21 mouse cellular contexts compared by ENCODE assay signal in the genomic region with DNA sequence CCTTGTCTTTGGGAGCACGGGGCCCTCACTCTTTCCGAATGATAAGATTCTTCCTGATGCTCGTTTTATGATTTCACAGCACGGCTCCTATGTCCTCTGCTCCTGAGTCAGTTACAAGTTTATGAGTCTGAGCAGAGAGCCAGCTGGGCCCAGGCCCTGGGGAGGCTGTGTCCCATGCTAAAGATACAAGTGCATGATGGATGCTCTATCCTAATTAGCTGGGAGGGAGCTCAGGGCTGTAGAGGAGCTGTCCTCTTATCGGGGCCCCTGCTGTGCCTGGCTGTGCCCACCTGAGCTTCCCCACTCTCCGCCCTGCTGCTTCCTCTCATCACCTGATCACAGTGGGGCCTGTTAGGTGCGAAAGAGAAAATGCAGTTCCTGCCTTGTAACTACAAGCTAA.
DNase-seq lines count a peak whose midpoint lies in the region; ATAC-seq and TF ChIP-seq lines count a peak whose summit lies in the region.
"Had no signal": no experiment of that assay in that cellular context is flagged by ENCODE, and none has a peak within 500 bp of the region (broad histone marks: within the 10 kb centered on the region; RNA-seq: fewer than 3 reads in every experiment).

No protein-coding gene starts in this region.

- no peak overlapping the region for H3K27ac ChIP-seq in heart, embryonic 10.5 days
- peak overlapping the region; percentile 58; the same call in 1 of the 2 replicates for H3K27ac ChIP-seq in midbrain, embryonic 10.5 days (replicated peaks)
- H3K27ac ChIP-seq in midbrain, embryonic 11.5 days (ENCODE audit: low read depth, low read length): no peak overlapping the region
- H3K27ac ChIP-seq in hindbrain, embryonic 14.5 days: peak overlapping the region; percentile 43; the same call in 1 of the 2 replicates
- H3K27ac ChIP-seq: heart, embryonic 15.5 days; limb, embryonic 13.5 days; liver, embryonic 12.5 days had no signal

- no peak overlapping the region for H3K4me2 ChIP-seq in midbrain, embryonic 11.5 days
- no peak overlapping the region for H3K4me2 ChIP-seq in hindbrain, embryonic 14.5 days (replicated peaks)
- H3K4me2 ChIP-seq: heart, embryonic 15.5 days; limb, embryonic 13.5 days; liver, embryonic 12.5 days had no signal

- peaks cover 11% of the 10 kb centered on the region; the same call in 1 of the 2 replicates for H3K27me3 ChIP-seq in heart, embryonic 10.5 days (ENCODE audit: insufficient read depth, poor library complexity, severe bottlenecking)
- no peaks in the 10 kb centered on the region for H3K27me3 ChIP-seq in midbrain, embryonic 10.5 days (ENCODE audit: low read depth, poor library complexity, severe bottlenecking)
- no peaks in the 10 kb centered on the region for H3K27me3 ChIP-seq in midbrain, embryonic 11.5 days (ENCODE audit: control insufficient read depth, insufficient read depth, low read length)
- H3K27me3 ChIP-seq in hindbrain, embryonic 14.5 days (ENCODE audit: control insufficient read depth, insufficient read depth, low read length): no peaks in the 10 kb centered on the region
- H3K27me3 ChIP-seq: heart, embryonic 15.5 days; limb, embryonic 13.5 days had no signal

- no peak for ATAC-seq in midbrain, embryonic 11.5 days (ENCODE audit: low FRiP score)
- ATAC-seq in hindbrain, embryonic 14.5 days (ENCODE audit: low FRiP score): no peak
- ATAC-seq: inflammation-experienced regulatory T-cells, adult 6 months; liver, embryonic 12.5 days had no signal

- no peaks in the 10 kb centered on the region for H3K9me3 ChIP-seq in heart, embryonic 10.5 days
- no peaks in the 10 kb centered on the region for H3K9me3 ChIP-seq in midbrain, embryonic 10.5 days (replicated peaks)
- no peaks in the 10 kb centered on the region for H3K9me3 ChIP-seq in midbrain, embryonic 11.5 days (ENCODE audit: control insufficient read depth, low read length)
- no peaks in the 10 kb centered on the region for H3K9me3 ChIP-seq in hindbrain, embryonic 14.5 days (ENCODE audit: control insufficient read depth, low read length)
- H3K9me3 ChIP-seq: embryonic facial prominence, embryonic 10.5 days; heart, embryonic 15.5 days; limb, embryonic 13.5 days; liver, embryonic 12.5 days had no signal

- H3K36me3 ChIP-seq in heart, embryonic 10.5 days: no peaks in the 10 kb centered on the region
- no peaks in the 10 kb centered on the region for H3K36me3 ChIP-seq in midbrain, embryonic 10.5 days
- H3K36me3 ChIP-seq in midbrain, embryonic 11.5 days (ENCODE audit: control insufficient read depth, insufficient read depth, low read length): no peaks in the 10 kb centered on the region
- no peaks in the 10 kb centered on the region for H3K36me3 ChIP-seq in hindbrain, embryonic 14.5 days (replicated peaks; ENCODE audit: control insufficient read depth, insufficient read depth)
- H3K36me3 ChIP-seq: embryonic facial prominence, embryonic 10.5 days; heart, embryonic 15.5 days; limb, embryonic 13.5 days; liver, embryonic 12.5 days had no signal

- TF ChIP-seq CTCF in brain, embryonic 14.5 days (IDR thresholded peaks at IDR 0.05; ENCODE audit: borderline replicate concordance, extremely low read depth, insufficient read depth, insufficient read length): no peak

- WGBS in heart, embryonic 10.5 days: 25% methylated on average over 7 of the region's 7 CpGs
- WGBS in midbrain, embryonic 10.5 days: 81% methylated on average over 7 of the region's 7 CpGs
- 75% methylated on average over 7 of the region's 7 CpGs for WGBS in midbrain, embryonic 11.5 days
- 53% methylated on average over 7 of the region's 7 CpGs for WGBS in hindbrain, embryonic 14.5 days

- DNase-seq in heart, embryonic 10.5 days (ENCODE audit: low spot score): peak; percentile 47
- no peak for DNase-seq in heart, adult 18-20 months
- no peak for DNase-seq in midbrain, embryonic 10.5 days (ENCODE audit: low spot score)
- DNase-seq in midbrain, embryonic 11.5 days (ENCODE audit: low spot score, missing footprints): no peak
- peak; percentile 14 for DNase-seq in brain, embryonic 14.5 days (ENCODE audit: low read depth)
- DNase-seq in hindbrain, embryonic 14.5 days (ENCODE audit: low spot score): no peak
- no peak for DNase-seq in cerebellum, adult 11 months
- DNase-seq in gastrocnemius, postnatal 4 days (ENCODE audit: low spot score in 2 of 2): no peak
- DNase-seq: adrenal gland, postnatal 25 days; cerebellum, adult 9-11 months; heart, postnatal 36 days; kidney, adult 9 months; kidney, postnatal 25 days; layer of hippocampus, postnatal 36 days; lung, adult 2 months; lung, postnatal 14 days had no signal

- H3K4me3 ChIP-seq in heart, embryonic 10.5 days: no peak overlapping the region
- no peak overlapping the region for H3K4me3 ChIP-seq in midbrain, embryonic 10.5 days
- no peak overlapping the region for H3K4me3 ChIP-seq in midbrain, embryonic 11.5 days (ENCODE audit: low read depth, low read length)
- no peak overlapping the region for H3K4me3 ChIP-seq in hindbrain, embryonic 14.5 days (replicated peaks; ENCODE audit: low read length)
- H3K4me3 ChIP-seq: embryonic facial prominence, embryonic 10.5 days; heart, embryonic 15.5 days; limb, embryonic 13.5 days; liver, embryonic 12.5 days had no signal

- TF ChIP-seq POLR2A in brain, embryonic 14.5 days (IDR thresholded peaks at IDR 0.05; ENCODE audit: borderline replicate concordance, extremely low read depth, insufficient read depth, insufficient read length, poor library complexity, severe bottlenecking): no peak

- no peak overlapping the region for H3K9ac ChIP-seq in midbrain, embryonic 11.5 days (ENCODE audit: low read length)
- H3K9ac ChIP-seq in hindbrain, embryonic 14.5 days: no peak overlapping the region
- H3K9ac ChIP-seq: heart, embryonic 15.5 days; limb, embryonic 13.5 days; liver, embryonic 12.5 days had no signal

- H3K4me1 ChIP-seq in heart, embryonic 10.5 days: peaks cover 19% of the 10 kb centered on the region
- H3K4me1 ChIP-seq in midbrain, embryonic 10.5 days: peaks cover 40% of the 10 kb centered on the region
- peaks cover 7% of the 10 kb centered on the region; the same call in 1 of the 2 replicates for H3K4me1 ChIP-seq in midbrain, embryonic 11.5 days (ENCODE audit: control insufficient read depth, insufficient read depth, low read length)
- peaks cover 16% of the 10 kb centered on the region for H3K4me1 ChIP-seq in hindbrain, embryonic 14.5 days (replicated peaks; ENCODE audit: control insufficient read depth, insufficient read depth, low read length)
- H3K4me1 ChIP-seq: liver, embryonic 12.5 days had no signal

Comparison
In these comparisons a context has a peak if more than half of its experiments do, and no peak if none do; other contexts are left out.
1. DNase-seq: peak in heart, embryonic 10.5 days (single experiment) and brain, embryonic 14.5 days (single experiment); none in heart, adult 18-20 months (0 of 2), midbrain, embryonic 10.5 days (single experiment), midbrain, embryonic 11.5 days (single experiment), hindbrain, embryonic 14.5 days (single experiment), cerebellum, adult 11 months (single experiment) and gastrocnemius, postnatal 4 days (0 of 2).
2. H3K27ac ChIP-seq: peak in midbrain, embryonic 10.5 days (single experiment) and hindbrain, embryonic 14.5 days (single experiment); none in heart, embryonic 10.5 days (single experiment) and midbrain, embryonic 11.5 days (single experiment).